Mouse (Mus musculus) erythroblast, embryonic 14.5 days (primary cell): ENCODE measurements around the gene Napsa.

ENCODE experiments used
- GATA1 ChIP-seq: IDR thresholded peaks from 2 replicates; pipeline ENCODE4 v1.6.1; 2012; ENCODE audit warnings: low read length, inconsistent platforms, mixed read lengths
- TAL1 ChIP-seq: IDR thresholded peaks from 3 replicates; pipeline ENCODE4 v1.6.1; 2012; ENCODE audit warnings: low read length, inconsistent platforms, mixed read lengths

DNA sequence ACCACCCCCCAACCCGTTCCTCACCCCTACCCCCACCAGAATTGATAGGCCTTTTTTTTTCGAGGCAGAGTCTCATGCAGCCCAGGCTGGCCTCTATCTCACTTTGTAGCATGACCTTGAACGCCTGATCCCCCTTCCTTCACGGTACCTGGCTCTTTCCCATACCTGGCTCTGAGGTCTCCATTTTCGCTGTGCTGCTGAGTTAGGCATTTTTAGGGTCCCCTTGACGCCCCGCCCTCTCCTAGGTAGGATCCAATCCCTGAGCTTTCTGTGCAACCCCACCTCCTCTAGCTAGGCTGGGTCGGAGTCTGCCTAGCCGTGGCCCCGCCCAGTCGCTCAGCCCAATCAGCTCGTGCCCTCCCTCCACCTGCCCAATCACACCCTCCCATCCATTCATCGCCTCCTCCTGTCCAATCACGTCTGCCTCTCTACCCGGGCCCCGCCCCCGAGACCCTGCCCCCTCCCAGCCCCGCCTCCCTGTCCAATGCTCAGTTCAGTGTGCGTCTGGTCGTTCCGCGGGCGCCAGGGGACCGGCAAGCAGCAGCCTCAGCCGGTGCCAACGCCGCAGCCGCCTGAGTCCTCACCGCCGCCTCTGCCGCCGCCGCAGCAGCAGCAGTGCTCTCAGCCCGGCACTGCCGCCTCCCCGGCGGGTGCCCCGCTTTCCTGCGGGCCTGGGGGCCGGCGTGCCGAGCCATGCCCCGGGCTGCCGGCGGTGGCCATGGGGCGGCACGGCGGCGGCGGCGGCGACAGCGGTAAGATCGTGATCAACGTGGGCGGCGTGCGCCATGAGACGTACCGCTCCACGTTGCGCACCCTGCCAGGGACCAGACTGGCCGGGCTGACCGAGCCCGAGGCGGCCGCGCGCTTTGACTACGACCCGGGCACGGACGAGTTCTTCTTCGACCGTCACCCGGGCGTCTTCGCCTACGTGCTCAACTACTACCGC is 18.5 kb downstream of the Napsa start, which contains the start of gene Kcnc3:
- no peak for TF ChIP-seq GATA1
- no peak for TF ChIP-seq TAL1
